Comparison of ENCODE assay signal across 29 mouse cellular contexts in genomic region chr10:44370666-44371065, GRCm38 (mm10).
DNase-seq lines count a peak whose midpoint lies in the region; ATAC-seq and TF ChIP-seq lines count a peak whose summit lies in the region.
"Had no signal": no experiment of that assay in that cellular context is flagged by ENCODE, and none has a peak within 500 bp of the region (broad histone marks: within the 10 kb centered on the region; RNA-seq: fewer than 3 reads in every experiment).

No protein-coding gene starts in this region.

- no peaks in the 10 kb centered on the region for H3K36me3 ChIP-seq in forebrain, embryonic 11.5 days (ENCODE audit: control insufficient read depth, insufficient read depth, low read length)
- H3K36me3 ChIP-seq in forebrain, embryonic 10.5 days (replicated peaks), result no peaks in the 10 kb centered on the region
- no peaks in the 10 kb centered on the region for H3K36me3 ChIP-seq in E14TG2a.4 (ENCODE audit: insufficient read depth, low read length)
- H3K36me3 ChIP-seq: embryonic facial prominence, embryonic 13.5 days; embryonic facial prominence, embryonic 15.5 days; forebrain, embryonic 12.5 days had no signal

- no peaks in the 10 kb centered on the region for H3K9me3 ChIP-seq in forebrain, embryonic 11.5 days (ENCODE audit: control insufficient read depth, low read length)
- no peaks in the 10 kb centered on the region for H3K9me3 ChIP-seq in forebrain, embryonic 10.5 days
- H3K9me3 ChIP-seq in E14TG2a.4 (ENCODE audit: low read length), result no peaks in the 10 kb centered on the region
- H3K9me3 ChIP-seq: embryonic facial prominence, embryonic 13.5 days; embryonic facial prominence, embryonic 15.5 days; forebrain, embryonic 12.5 days; G1E had no signal

- no peak overlapping the region for H3K9ac ChIP-seq in forebrain, embryonic 11.5 days (ENCODE audit: low read length)
- H3K9ac ChIP-seq: embryonic facial prominence, embryonic 13.5 days; embryonic facial prominence, embryonic 15.5 days; forebrain, embryonic 12.5 days had no signal

- intact Hi-C loops in gastrocnemius, adult 2 months (cut with DNase I), result no loop called here

- H3K27ac ChIP-seq in forebrain, embryonic 11.5 days (ENCODE audit: low read depth, low read length), result no peak overlapping the region
- H3K27ac ChIP-seq in forebrain, embryonic 10.5 days, result no peak overlapping the region
- no peak overlapping the region for H3K27ac ChIP-seq in gastrocnemius, adult 2 months
- H3K27ac ChIP-seq: embryonic facial prominence, embryonic 13.5 days; embryonic facial prominence, embryonic 15.5 days; forebrain, embryonic 12.5 days had no signal

- ATAC-seq in forebrain, embryonic 11.5 days (replicated peaks; ENCODE audit: low FRiP score), result no peak
- ATAC-seq: activated CD4-positive, CD25-positive, alpha-beta regulatory T cell, adult 4 months; CD4-positive, CD25-positive, alpha-beta regulatory T cell, adult 4 months; forebrain, embryonic 14.5 days; forebrain, embryonic 16.5 days; Patski had no signal

- no peaks in the 10 kb centered on the region for H3K4me1 ChIP-seq in forebrain, embryonic 11.5 days (replicated peaks; ENCODE audit: control insufficient read depth, insufficient read depth, low read length)
- H3K4me1 ChIP-seq in forebrain, embryonic 10.5 days, result no peaks in the 10 kb centered on the region
- H3K4me1 ChIP-seq in E14TG2a.4 (replicated peaks; ENCODE audit: low read depth, low read length), result peaks cover 57% of the 10 kb centered on the region
- H3K4me1 ChIP-seq: embryonic facial prominence, embryonic 13.5 days; embryonic facial prominence, embryonic 15.5 days; forebrain, embryonic 12.5 days had no signal

- WGBS in forebrain, embryonic 11.5 days, result 61% methylated on average over 6 of the region's 6 CpGs
- 70% methylated on average over 6 of the region's 6 CpGs for WGBS in forebrain, embryonic 10.5 days

- no peak overlapping the region for H3K4me2 ChIP-seq in forebrain, embryonic 11.5 days (ENCODE audit: low read depth, low read length, severe bottlenecking)
- H3K4me2 ChIP-seq: embryonic facial prominence, embryonic 13.5 days; embryonic facial prominence, embryonic 15.5 days; forebrain, embryonic 12.5 days had no signal

- no peak overlapping the region for H3K4me3 ChIP-seq in forebrain, embryonic 11.5 days (ENCODE audit: low read depth, low read length)
- no peak overlapping the region for H3K4me3 ChIP-seq in forebrain, embryonic 10.5 days
- peak overlapping the region; percentile 71 for H3K4me3 ChIP-seq in E14TG2a.4 (replicated peaks; ENCODE audit: low read length)
- no peak overlapping the region for H3K4me3 ChIP-seq in gastrocnemius, adult 2 months
- H3K4me3 ChIP-seq: embryonic facial prominence, embryonic 13.5 days; embryonic facial prominence, embryonic 15.5 days; erythroblast, embryonic 14.5 days; forebrain, embryonic 12.5 days had no signal

- TF ChIP-seq CTCF in E14TG2a.4 (conservative IDR thresholded peaks at IDR 0.05; ENCODE audit: low read length), result no peak
- TF ChIP-seq CTCF in gastrocnemius, adult 2 months (IDR thresholded peaks at IDR 0.05), result no peak

- peak; percentile 35 for DNase-seq in forebrain, embryonic 11.5 days (ENCODE audit: low spot score)
- no peak for DNase-seq in forebrain, embryonic 10.5 days (ENCODE audit: extremely low spot score, low spot score)
- DNase-seq in ES-CJ7 (ENCODE audit: low read depth, low spot score) (peak; percentile 85), R1 (ENCODE audit: low read depth, low spot score) (peak; percentile 92)
- DNase-seq in cerebellum, adult 8-10 months, result no peak
- no peak for DNase-seq in gastrocnemius, adult 2 months
- no peak for DNase-seq in thymus, postnatal 36 days
- DNase-seq: adrenal gland, adult 8-10 months; adrenal gland, postnatal 14 days; adrenal gland, postnatal 36 days; B cell, adult 2 months; cerebellum, adult 11-12 months; cerebellum, adult 2 months; cerebellum, adult 9-11 months; cerebellum, postnatal 14 days; cerebellum, postnatal 36 days; embryo, embryonic 11 days had no signal

- no peaks in the 10 kb centered on the region for H3K27me3 ChIP-seq in forebrain, embryonic 11.5 days (ENCODE audit: control insufficient read depth, insufficient read depth, low read length)
- no peaks in the 10 kb centered on the region for H3K27me3 ChIP-seq in forebrain, embryonic 10.5 days (ENCODE audit: poor library complexity, severe bottlenecking)
- no peaks in the 10 kb centered on the region for H3K27me3 ChIP-seq in E14TG2a.4 (ENCODE audit: insufficient read depth, low read length)
- H3K27me3 ChIP-seq: CH12.LX; embryonic facial prominence, embryonic 13.5 days; embryonic facial prominence, embryonic 15.5 days; forebrain, embryonic 12.5 days; Patski had no signal

Comparison
In these comparisons a context has a peak if more than half of its experiments do, and no peak if none do; other contexts are left out.
1. DNase-seq: peak in forebrain, embryonic 11.5 days (single experiment), ES-CJ7 (single experiment) and R1 (single experiment); none in forebrain, embryonic 10.5 days (single experiment), cerebellum, adult 8-10 months (single experiment), gastrocnemius, adult 2 months (single experiment) and thymus, postnatal 36 days (0 of 2).